Mouse (Mus musculus) megakaryocyte, embryonic 14.5 days (primary cell): ENCODE measurements around the gene Mrc2.

ENCODE experiments used
- FLI1 ChIP-seq: IDR thresholded peaks from 2 replicates; pipeline ENCODE4 v1.6.1; 2012; ENCODE audit warnings: low read length, inconsistent platforms, mixed read lengths
- GATA1 ChIP-seq: IDR thresholded peaks from 3 replicates; pipeline ENCODE4 v1.6.1; 2012; ENCODE audit warnings: mixed read lengths, low read length, inconsistent platforms, borderline replicate concordance

DNA sequence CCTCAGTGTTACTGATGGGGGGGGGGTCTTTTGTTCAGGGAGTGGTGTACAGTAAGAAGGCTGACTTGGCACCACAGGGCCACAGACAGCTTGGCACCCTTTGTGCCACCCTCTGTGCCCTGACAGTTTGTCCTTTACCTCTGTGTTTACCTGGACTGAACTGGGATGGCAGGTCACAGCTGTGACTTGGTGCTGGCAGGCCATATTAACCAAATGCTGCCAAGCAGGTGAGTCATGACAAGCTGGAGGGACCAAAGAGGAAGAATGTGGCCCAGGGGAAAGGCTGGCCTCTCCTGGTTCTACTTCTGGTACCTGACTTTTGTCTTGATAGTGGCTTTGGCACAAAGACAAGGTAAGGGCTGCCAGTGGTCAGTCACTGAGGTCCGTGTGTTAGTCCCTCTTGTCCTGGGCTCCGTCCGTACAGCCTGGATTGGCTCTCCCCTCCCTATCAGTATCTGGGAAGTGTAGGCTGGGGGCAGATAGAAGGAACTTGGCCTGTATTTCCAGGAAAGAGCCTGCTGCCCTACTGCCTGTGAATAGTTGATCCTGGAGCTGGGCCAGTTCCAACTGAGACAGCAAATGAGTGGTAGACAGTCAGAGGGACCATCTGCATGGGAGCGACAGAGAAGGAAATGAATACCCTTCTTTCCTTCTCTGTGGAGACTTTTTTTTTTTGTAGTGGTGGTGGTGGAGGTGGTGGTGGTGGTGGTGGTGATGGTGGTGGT lies 69.8 kb downstream of the Mrc2 start:
- TF ChIP-seq FLI1 (no peak), GATA1 (no peak)
